Mouse (Mus musculus): ENCODE measurements around the gene Ankfn1. TPM values are rescaled to one million over a fixed set of nuclear protein-coding genes. Genes with fewer than 3 reads are reported as not detected.

The Ankfn1 gene
- total RNA-seq, 2 experiments from 2014 or later, result 0.36 to 0.48 TPM

DNA sequence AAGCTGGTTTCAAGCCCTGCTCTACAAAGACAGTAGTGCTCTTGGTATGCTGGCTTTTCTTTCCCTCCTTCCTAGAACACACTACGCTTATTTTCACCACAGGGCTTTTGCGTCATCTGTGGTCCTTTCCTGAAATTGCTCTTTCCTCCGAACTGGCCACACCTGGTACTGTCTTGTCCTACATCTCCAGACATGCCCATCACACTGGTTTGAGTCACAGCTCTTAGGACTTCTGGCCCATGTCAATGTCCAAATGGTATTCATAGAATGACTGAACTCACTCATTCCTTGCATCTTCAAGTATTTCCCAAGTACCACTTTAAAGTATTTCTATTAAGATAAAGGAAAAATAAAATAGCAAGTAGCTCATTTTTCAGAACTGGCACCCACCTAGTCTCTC lies 416.6 kb downstream of the Ankfn1 start:
- no peak for DNase-seq

DNA sequence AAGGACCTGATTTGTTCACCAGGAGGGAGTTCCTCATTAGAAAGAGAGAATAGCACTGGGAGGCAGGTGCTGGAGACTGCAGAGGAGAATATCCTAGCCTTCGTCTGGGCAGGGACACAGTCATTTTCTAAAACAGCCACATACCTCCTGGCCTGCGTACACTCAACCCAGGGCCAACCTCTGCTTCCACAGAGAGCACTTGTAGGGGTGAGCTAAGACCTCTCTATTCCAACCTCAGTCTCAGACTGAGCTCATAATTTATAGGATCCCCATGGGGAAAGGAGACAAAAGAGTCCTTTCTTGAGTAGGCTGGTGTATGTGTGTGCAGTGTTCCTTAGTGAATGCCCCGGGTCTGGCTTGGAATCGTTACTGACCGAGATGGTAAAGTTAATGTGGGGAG lies 418.9 kb downstream of the Ankfn1 start:
- no peak for DNase-seq

DNA sequence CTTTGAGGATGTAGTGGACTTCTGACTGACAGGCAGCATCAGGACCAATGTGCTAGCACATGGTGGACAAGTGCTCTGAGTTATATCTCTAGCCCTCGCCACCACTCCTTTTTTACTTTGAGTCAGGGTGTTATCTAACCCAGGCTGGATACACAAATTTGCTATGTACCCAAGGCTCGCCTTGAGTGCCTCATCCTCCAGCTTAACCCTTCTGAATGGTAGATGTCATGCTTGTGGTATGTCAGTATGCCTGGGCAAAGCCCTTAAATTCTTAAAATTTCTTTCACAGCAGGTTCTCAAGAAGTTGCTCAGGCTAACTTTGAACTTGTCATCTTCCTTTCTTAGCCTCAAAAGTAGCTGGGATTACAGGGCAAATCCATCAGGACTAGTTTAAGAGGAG lies 421.0 kb downstream of the Ankfn1 start:
- no peak for DNase-seq

DNA sequence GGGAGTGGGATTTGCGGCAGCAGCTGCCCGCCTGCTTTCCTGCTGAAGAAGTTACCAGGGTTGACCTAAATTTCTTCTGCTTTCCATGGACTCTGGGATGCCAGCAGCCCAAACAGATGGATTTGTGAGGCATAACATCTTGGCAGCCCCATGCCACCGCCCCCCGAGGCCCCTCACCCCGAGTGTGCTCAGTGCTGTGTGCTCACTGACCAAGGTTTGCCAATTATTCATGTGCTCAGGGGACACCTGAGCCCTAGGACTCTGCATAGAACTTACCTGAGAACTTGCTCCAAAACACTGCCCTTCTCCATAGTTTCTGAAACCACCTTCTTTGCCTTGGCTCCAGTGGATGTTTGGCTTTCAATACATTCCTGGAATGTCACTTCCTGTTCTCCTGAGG lies 421.4 kb downstream of the Ankfn1 start:
- no peak for DNase-seq

DNA sequence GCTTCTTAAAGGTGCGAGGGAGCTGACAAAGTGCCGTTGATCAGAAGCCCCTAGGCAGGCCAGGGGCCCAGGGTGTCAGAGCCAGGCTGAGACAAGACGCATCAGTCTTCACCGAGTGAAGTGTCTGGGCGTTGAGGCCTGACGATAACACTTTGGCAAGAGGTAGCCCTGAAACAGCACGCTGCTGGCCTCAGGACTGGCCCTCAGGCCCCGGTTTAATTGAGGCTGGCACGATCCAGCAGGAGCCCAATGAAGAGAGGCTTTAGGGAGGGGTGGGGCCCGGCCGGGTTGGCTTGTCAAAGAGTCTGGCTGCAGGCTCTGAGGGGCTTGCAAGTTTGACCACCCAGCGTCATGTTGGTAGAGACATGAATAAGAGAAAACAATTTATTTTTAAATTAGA lies 437.2 kb downstream of the Ankfn1 start:
- no peak for DNase-seq

Other genes with a start within 250 kb of the Ankfn1 start
- gene Pctp, start 225.2 kb upstream of the Ankfn1 start, total RNA-seq (2021), result 10 to 100 TPM; 11.7 to 11.9 TPM